Mouse (Mus musculus) MEL (cell line): ENCODE data around the gene Mbnl1. TPM values are rescaled to one million over a fixed set of nuclear protein-coding genes. Genes with fewer than 3 reads are reported as not detected.

Experiments used
- DNase-seq: peaks from one replicate; pipeline ENCODE4 v3.0.0; 2011; ENCODE audit warnings: low read depth, low spot score
- H3K27ac ChIP-seq: 2 replicates; pipeline ENCODE4 v1.5.1; 2012; ENCODE audit warnings: low read depth, mild to moderate bottlenecking, control low read depth, low read length, moderate library complexity; ENCODE audit not compliant: control insufficient read depth
- H3K27me3 ChIP-seq, 2 experiments: fragments of 150-350 bp in 1 of 2; sonication (generic) in 1 of 2; 2 replicates each; pipeline ENCODE4 v1.6.1; 2012; ENCODE audit warnings: low read length in 2 of 2, mild to moderate bottlenecking in 2 of 2, improper control_type of control experiment in 1 of 2, moderate library complexity in 1 of 2; ENCODE audit not compliant: insufficient read depth in 2 of 2, control insufficient read depth in 1 of 2
- H3K36me3 ChIP-seq, 2 experiments: 2 replicates each; pipeline ENCODE4 v1.6.1; 2012 to 2014; ENCODE audit warnings: low read length in 2 of 2, improper control_type of control experiment in 1 of 2, inconsistent platforms in 1 of 2, mild to moderate bottlenecking in 1 of 2; ENCODE audit not compliant: insufficient read depth in 2 of 2, control insufficient read depth in 1 of 2
- H3K4me1 ChIP-seq, 2 experiments: fragments of 150-350 bp in 1 of 2; sonication (generic) in 1 of 2; 2 replicates each; pipeline ENCODE4 v1.6.1; 2012; ENCODE audit warnings: low read length in 2 of 2, improper control_type of control experiment in 1 of 2, mild to moderate bottlenecking in 1 of 2; ENCODE audit not compliant: insufficient read depth in 2 of 2, control insufficient read depth in 1 of 2
- H3K4me3 ChIP-seq, 2 experiments: fragments of 150-350 bp in 1 of 2; sonication (generic) in 1 of 2; 2 replicates each; pipeline ENCODE4 v1.5.1; 2012; ENCODE audit warnings: low read depth in 2 of 2, low read length in 2 of 2, mild to moderate bottlenecking in 2 of 2, moderate library complexity in 2 of 2, control low read depth in 1 of 2, improper control_type of control experiment in 1 of 2; ENCODE audit not compliant: control insufficient read depth in 1 of 2, insufficient read depth in 1 of 2
- H3K79me2 ChIP-seq: 2 replicates; pipeline ENCODE4 v1.6.1; 2012; ENCODE audit warnings: mild to moderate bottlenecking, low read length, moderate library complexity; ENCODE audit not compliant: control insufficient read depth, poor library complexity, insufficient read depth
- H3K9ac ChIP-seq: 2 replicates; pipeline ENCODE4 v1.6.1; 2012; ENCODE audit warnings: low read depth, mild to moderate bottlenecking, control low read depth, low read length, moderate library complexity; ENCODE audit not compliant: control insufficient read depth, poor library complexity, severe bottlenecking
- H3K9me3 ChIP-seq: fragments of 150-350 bp; sonication (generic); replicated peaks from 2 replicates; pipeline ENCODE4 v1.6.1; 2012; ENCODE audit warnings: mild to moderate bottlenecking, low read length, improper control_type of control experiment, moderate library complexity; ENCODE audit not compliant: insufficient read depth
- CHD1 ChIP-seq: IDR thresholded peaks from 2 replicates; pipeline ENCODE4 v1.6.1; 2012; ENCODE audit warnings: low read depth, mild to moderate bottlenecking, inconsistent platforms, low read length, improper control_type of control experiment
- CTCF ChIP-seq, 3 experiments: IDR thresholded peaks in 2 of 3; conservative IDR thresholded peaks in 1 of 3; 2 replicates each; pipeline ENCODE4 v1.5.1; 2011 to 2012; ENCODE audit warnings: low read length in 3 of 3, low read depth in 2 of 3, mild to moderate bottlenecking in 2 of 3, improper control_type of control experiment in 1 of 3, inconsistent platforms in 1 of 3, mixed read lengths in 1 of 3, moderate library complexity in 1 of 3; ENCODE audit not compliant: control insufficient read depth in 1 of 3, insufficient read depth in 1 of 3, poor library complexity in 1 of 3, severe bottlenecking in 1 of 3
- E2F4 ChIP-seq: IDR thresholded peaks from 2 replicates; pipeline ENCODE4 v1.6.1; 2011; ENCODE audit warnings: low read depth, low read length, improper control_type of control experiment, borderline replicate concordance
- ELF1 ChIP-seq: IDR thresholded peaks from 2 replicates; pipeline ENCODE4 v1.6.1; 2014; ENCODE audit warnings: low read depth, mild to moderate bottlenecking, inconsistent platforms, low read length, improper control_type of control experiment, moderate library complexity
- EP300 ChIP-seq, 2 experiments: IDR thresholded peaks; 2 replicates each; pipeline ENCODE4 v1.6.1; 2011; ENCODE audit warnings: improper control_type of control experiment in 2 of 2, low read length in 2 of 2, low read depth in 1 of 2, mild to moderate bottlenecking in 1 of 2
- GABPA ChIP-seq: IDR thresholded peaks from 2 replicates; pipeline ENCODE4 v1.6.1; 2012; ENCODE audit warnings: low read depth, mild to moderate bottlenecking, inconsistent platforms, low read length, improper control_type of control experiment, moderate library complexity
- HCFC1 ChIP-seq: IDR thresholded peaks from 2 replicates; pipeline ENCODE4 v1.6.1; 2012; ENCODE audit warnings: low read depth, mild to moderate bottlenecking, inconsistent platforms, low read length, improper control_type of control experiment, moderate library complexity
- JUND ChIP-seq: IDR thresholded peaks from 2 replicates; pipeline ENCODE4 v1.6.1; 2011; ENCODE audit warnings: low read depth, mild to moderate bottlenecking, improper control_type of control experiment, low read length
- KAT2A ChIP-seq: conservative IDR thresholded peaks from 2 replicates; pipeline ENCODE4 v1.6.1; 2012; ENCODE audit warnings: low read depth, low read length, improper control_type of control experiment, inconsistent platforms
- MAFK ChIP-seq: IDR thresholded peaks from 2 replicates; pipeline ENCODE4 v1.6.1; 2011; ENCODE audit warnings: low read depth, mild to moderate bottlenecking, low read length, improper control_type of control experiment, borderline replicate concordance
- MEF2A ChIP-seq: IDR thresholded peaks from 2 replicates; pipeline ENCODE4 v1.6.1; 2014; ENCODE audit warnings: low read depth, mild to moderate bottlenecking, inconsistent platforms, low read length, improper control_type of control experiment; ENCODE audit not compliant: poor library complexity, insufficient replicate concordance, severe bottlenecking; ENCODE audit errors: extremely low read depth
- MXI1 ChIP-seq: IDR thresholded peaks from 2 replicates; pipeline ENCODE4 v1.6.1; 2011; ENCODE audit warnings: mild to moderate bottlenecking, low read depth, low read length, improper control_type of control experiment
- MYB ChIP-seq: IDR thresholded peaks from 2 replicates; pipeline ENCODE4 v1.6.1; 2011; ENCODE audit warnings: mild to moderate bottlenecking, low read depth, low read length, improper control_type of control experiment
- MYC ChIP-seq: IDR thresholded peaks from 2 replicates; pipeline ENCODE4 v1.6.1; 2011; ENCODE audit warnings: low read depth, mild to moderate bottlenecking, low read length, improper control_type of control experiment, moderate library complexity
- NELFE ChIP-seq: IDR thresholded peaks from 2 replicates; pipeline ENCODE4 v1.6.1; 2011; ENCODE audit warnings: low read depth, low read length, improper control_type of control experiment
- NRF1 ChIP-seq: IDR thresholded peaks from 2 replicates; pipeline ENCODE4 v1.6.1; 2014; ENCODE audit warnings: low read depth, mild to moderate bottlenecking, inconsistent platforms, low read length, improper control_type of control experiment, moderate library complexity; ENCODE audit not compliant: poor library complexity, insufficient read depth, severe bottlenecking
- POLR2AphosphoS2 ChIP-seq: IDR thresholded peaks from 2 replicates; pipeline ENCODE4 v1.6.1; 2011; ENCODE audit warnings: low read length, improper control_type of control experiment
- RCOR1 ChIP-seq: IDR thresholded peaks from 2 replicates; pipeline ENCODE4 v1.6.1; 2012; ENCODE audit warnings: low read depth, mild to moderate bottlenecking, inconsistent platforms, low read length, improper control_type of control experiment
- SIN3A ChIP-seq: IDR thresholded peaks from 2 replicates; pipeline ENCODE4 v1.6.1; 2012; ENCODE audit warnings: low read length, improper control_type of control experiment, inconsistent platforms
- SMC3 ChIP-seq: IDR thresholded peaks from 2 replicates; pipeline ENCODE4 v1.6.1; 2011; ENCODE audit warnings: low read depth, low read length, improper control_type of control experiment
- TAL1 ChIP-seq: IDR thresholded peaks from 2 replicates; pipeline ENCODE4 v1.6.1; 2012; ENCODE audit warnings: mild to moderate bottlenecking, inconsistent platforms, low read length, moderate library complexity, mixed read lengths
- UBTF ChIP-seq: IDR thresholded peaks from 2 replicates; pipeline ENCODE4 v1.6.1; 2012; ENCODE audit warnings: low read depth, mild to moderate bottlenecking, inconsistent platforms, low read length, improper control_type of control experiment, moderate library complexity, borderline replicate concordance; ENCODE audit not compliant: insufficient read depth
- USF2 ChIP-seq, 2 experiments: IDR thresholded peaks; 2 replicates each; pipeline ENCODE4 v1.6.1; 2011 to 2012; ENCODE audit warnings: improper control_type of control experiment in 2 of 2, low read length in 2 of 2, borderline replicate concordance in 1 of 2, inconsistent platforms in 1 of 2, low read depth in 1 of 2, mild to moderate bottlenecking in 1 of 2; ENCODE audit not compliant: insufficient read depth in 1 of 2
- ZC3H11A ChIP-seq: IDR thresholded peaks from 2 replicates; pipeline ENCODE4 v1.6.1; 2012; ENCODE audit warnings: low read depth, mild to moderate bottlenecking, inconsistent platforms, low read length, improper control_type of control experiment
- ZKSCAN1 ChIP-seq: IDR thresholded peaks from 2 replicates; pipeline ENCODE4 v1.6.1; 2012; ENCODE audit warnings: low read depth, mild to moderate bottlenecking, inconsistent platforms, low read length, improper control_type of control experiment, moderate library complexity
- ZNF384 ChIP-seq: IDR thresholded peaks from 2 replicates; pipeline ENCODE4 v1.6.1; 2012; ENCODE audit warnings: low read depth, mild to moderate bottlenecking, inconsistent platforms, low read length, improper control_type of control experiment
- polyA plus RNA-seq, 2 experiments: library from polyadenylated mRNA; stranded (reverse) in 1 of 2; unstranded in 1 of 2; fragments of >175 nt in 1 of 2; fragments of >200 nt in 1 of 2; gene quantifications; 2 replicates each; pipeline versions ENCODE4 v1.2.1 to v1.2.4; 2012; ENCODE audit warnings: low replicate concordance in 2 of 2, low read depth in 1 of 2; ENCODE audit not compliant: insufficient read length in 2 of 2, insufficient read depth in 1 of 2, missing spikeins in 1 of 2
- total RNA-seq: library from RNA; depleted of rRNA; stranded (reverse); fragments of 300-350 nt; gene quantifications from 2 replicates; pipeline ENCODE4 v1.2.3, GENCODE M21; 2012

The Mbnl1 gene
- total and polyA plus RNA-seq, 3 experiments, result 250 to 371 (median 341) TPM

- H3K4me1 ChIP-seq, result peaks cover 19 to 42% of the 10 kb centered on the region in 2 experiments
- H3K27ac ChIP-seq, result peak overlapping the region; percentile 36
- H3K36me3 ChIP-seq, result peaks cover 45 to 62% of the 10 kb centered on the region in 2 experiments
- DNase-seq, result peak; percentile 43
- no peaks in the 10 kb centered on the region for H3K9me3 ChIP-seq
- peaks cover 86% of the 10 kb centered on the region for H3K79me2 ChIP-seq
- no peak for TF ChIP-seq POLR2AphosphoS2
- no peak for TF ChIP-seq MYC
- no peak for TF ChIP-seq EP300 (IDR thresholded peaks at IDR 0.05; ENCODE audit: low read depth in 1 of 2, low read length in 2 of 2)
- no peak for TF ChIP-seq MXI1
- no peak for TF ChIP-seq CTCF (IDR thresholded peaks at IDR 0.05 in 2 of 3, conservative IDR thresholded peaks at IDR 0.05 in 1 of 3; ENCODE audit: control insufficient read depth in 1 of 3, insufficient read depth in 1 of 3, low read depth in 2 of 3, low read length in 3 of 3, poor library complexity in 1 of 3, severe bottlenecking in 1 of 3)
- no peak for TF ChIP-seq KAT2A
- TF ChIP-seq JUND, result no peak
- TF ChIP-seq ELF1, result no peak
- no peak for TF ChIP-seq ZC3H11A
- TF ChIP-seq MYB, result no peak
- no peak for TF ChIP-seq ZNF384
- TF ChIP-seq CHD1, result no peak
- TF ChIP-seq HCFC1, result no peak
- TF ChIP-seq GABPA, result no peak
- peak overlapping the region; percentile 28 to 65; a peak in 3 of 4 replicates for H3K4me3 ChIP-seq
- H3K27me3 ChIP-seq, result no peaks in the 10 kb centered on the region
- peak overlapping the region; percentile 62 for H3K9ac ChIP-seq
Observed at GRCm38 (mm10) chr3:60504775-60505430, 32.3 kb downstream of the Mbnl1 start.

DNA sequence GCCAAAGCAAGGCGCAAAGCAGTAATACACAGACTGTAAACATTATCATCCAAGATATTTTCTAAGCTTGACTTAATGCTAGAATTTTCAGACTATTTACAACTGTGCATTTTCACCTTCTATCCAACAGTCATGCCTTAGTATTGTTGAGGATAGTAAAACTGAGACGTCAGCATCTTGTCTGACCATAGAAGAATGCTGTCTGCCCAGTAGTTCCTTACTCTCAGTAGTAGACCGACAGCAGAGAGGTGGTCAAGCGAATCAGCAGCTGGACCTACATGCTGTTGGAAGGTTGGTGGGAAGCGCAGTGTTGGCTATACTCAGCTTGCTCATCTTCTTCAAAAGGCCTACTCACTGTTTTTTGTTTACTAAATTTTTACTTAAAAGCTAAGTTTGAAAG lies 34.2 kb downstream of the Mbnl1 start:
- Histone ChIP-seq H3K27me3 (no peaks in the 10 kb centered on the region), H3K9me3 (no peaks in the 10 kb centered on the region), H3K27ac (no peak overlapping the region; the same call in 1 of the 2 replicates), H3K79me2 (peaks cover 83% of the 10 kb centered on the region), H3K9ac (no peak overlapping the region), H3K4me1 (peaks cover 18 to 41% of the 10 kb centered on the region in 2 experiments), H3K4me3 (no peak overlapping the region), H3K36me3 (peaks cover 55 to 69% of the 10 kb centered on the region in 2 experiments)
- TF ChIP-seq MEF2A (no peak), NRF1 (no peak), MXI1 (no peak), ZKSCAN1 (no peak), TAL1 (no peak), ELF1 (no peak), KAT2A (no peak), SMC3 (no peak), SIN3A (no peak), POLR2AphosphoS2 (no peak), MAFK (no peak), NELFE (no peak), E2F4 (no peak), HCFC1 (no peak), UBTF (no peak), USF2 (IDR thresholded peaks at IDR 0.05; ENCODE audit: borderline replicate concordance in 1 of 2, insufficient read depth in 1 of 2, low read depth in 1 of 2, low read length in 2 of 2) (no peak), RCOR1 (no peak)
- DNase-seq, result no peak
